ENCODE assay signal across 1 mouse cellular context in the genomic region with DNA sequence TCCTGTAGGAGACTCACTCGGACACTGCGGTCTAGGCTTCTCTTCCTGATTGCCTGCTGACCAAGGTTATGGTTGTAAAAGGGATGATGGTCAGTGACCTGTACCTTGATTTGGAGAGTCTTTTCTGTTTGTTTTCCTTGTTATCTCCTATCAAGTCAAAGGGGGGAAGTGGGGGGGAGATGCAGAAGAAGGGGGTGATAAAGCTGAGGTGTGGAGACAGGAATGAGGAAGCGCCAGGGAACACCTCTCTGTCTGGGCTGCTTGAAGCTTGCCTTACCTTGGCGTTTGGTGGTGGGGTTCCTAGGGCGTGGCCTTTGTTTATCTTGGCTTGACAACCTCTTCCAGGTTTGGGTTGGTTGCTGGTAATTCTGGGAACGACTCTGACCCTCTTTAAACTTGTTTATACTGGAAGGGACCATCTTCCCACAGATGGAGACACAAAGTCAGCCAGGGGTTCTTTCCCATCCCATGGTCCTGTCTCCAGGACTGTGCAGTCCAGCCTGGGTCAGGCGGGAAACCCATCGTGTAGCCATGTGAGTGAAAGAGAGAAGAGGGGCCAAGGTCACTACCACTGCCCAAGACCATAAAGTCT.
TF ChIP-seq lines count a peak whose summit lies in the region.

No protein-coding gene starts in this region.

TF ChIP-seq in MEL, 35 proteins besides CTCF, POLR2A, EP300 and RAD21 (continued from another document):
- TF ChIP-seq TCF12 (IDR thresholded peaks at IDR 0.05; ENCODE audit: low read depth, low read length) (0 out of 2 replicates have a peak, but pooled peaks have one; percentile 42), GABPA (IDR thresholded peaks at IDR 0.05; ENCODE audit: low read depth, low read length) (no peak), JUND (IDR thresholded peaks at IDR 0.05; ENCODE audit: low read depth, low read length) (no peak), SIN3A (IDR thresholded peaks at IDR 0.05; ENCODE audit: low read length) (peak; percentile 45; the same call in 1 of the 2 replicates), ETS1 (IDR thresholded peaks at IDR 0.05; ENCODE audit: low read depth, low read length) (peak; percentile 56; the same call in 1 of the 2 replicates), POLR2AphosphoS2 (IDR thresholded peaks at IDR 0.05; ENCODE audit: low read length) (no peak), RCOR1 (IDR thresholded peaks at IDR 0.05; ENCODE audit: low read depth, low read length) (peak; percentile 63), E2F4 (IDR thresholded peaks at IDR 0.05; ENCODE audit: borderline replicate concordance, low read depth, low read length) (no peak), POLR2AphosphoS5 (IDR thresholded peaks at IDR 0.05; ENCODE audit: borderline replicate concordance, low read depth, low read length) (no peak), GATA1 (IDR thresholded peaks at IDR 0.05; ENCODE audit: low read depth, low read length) (peak; percentile 79), MAZ (IDR thresholded peaks at IDR 0.05; ENCODE audit: low read depth, low read length) (peak; percentile 79)
